Mouse (Mus musculus) cerebellum, postnatal 25 days (tissue): ENCODE results near the gene Alkbh4.
"Not testable (repeated sequence)": the region's sequence is repeated elsewhere in the genome, so short reads cannot be mapped to it uniquely, and the experiment has no call there.

Experiments
- DNase-seq, 2 experiments: peaks; one replicate each; pipeline ENCODE4 v3.0.0; 2021; ENCODE audit warnings: mixed read lengths in 2 of 2

The Alkbh4 gene

DNA sequence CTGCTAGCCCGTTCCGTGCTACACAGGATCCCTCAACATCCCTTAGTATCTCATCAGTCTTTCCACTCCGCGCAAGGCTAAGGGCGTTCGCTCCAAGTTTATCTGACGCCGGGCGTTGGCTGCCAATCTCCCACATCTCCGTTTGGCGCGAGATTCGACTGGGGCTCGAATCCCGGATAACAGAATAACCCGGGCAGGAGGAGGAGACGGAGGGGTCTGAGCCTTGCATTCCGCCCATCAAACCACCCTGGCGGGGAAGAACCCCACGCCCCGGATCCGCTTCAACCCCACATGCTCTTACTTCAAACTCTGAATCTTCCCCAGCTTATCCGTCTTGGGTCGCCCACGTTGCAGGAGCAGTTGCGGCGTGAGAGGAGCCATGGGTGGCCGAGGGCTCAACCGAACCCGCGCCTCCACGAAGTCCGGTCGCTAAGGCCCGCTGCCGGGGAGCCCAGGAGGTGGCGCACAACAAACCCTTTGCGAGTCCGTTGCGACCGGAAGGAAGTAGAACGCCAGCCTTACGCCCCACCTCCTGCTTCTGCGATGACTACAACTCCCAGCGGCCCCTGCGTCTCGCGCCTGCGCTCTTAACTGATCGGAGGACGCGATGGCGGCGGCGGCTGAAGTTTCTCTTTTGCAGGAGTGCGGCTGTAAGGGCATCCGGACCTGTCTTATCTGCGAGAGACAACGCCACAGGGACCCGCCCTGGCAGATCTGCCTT, at the start of gene Alkbh4, which contains the start of gene Lrwd1:
Gene Alkbh4, plus strand, starts transcription at position 576 of the 721 bp plus-strand sequence.
Gene Lrwd1, minus strand, starts transcription at position 504 of the 721 bp plus-strand sequence.
- peak; percentile 95 to 98 for DNase-seq

DNA sequence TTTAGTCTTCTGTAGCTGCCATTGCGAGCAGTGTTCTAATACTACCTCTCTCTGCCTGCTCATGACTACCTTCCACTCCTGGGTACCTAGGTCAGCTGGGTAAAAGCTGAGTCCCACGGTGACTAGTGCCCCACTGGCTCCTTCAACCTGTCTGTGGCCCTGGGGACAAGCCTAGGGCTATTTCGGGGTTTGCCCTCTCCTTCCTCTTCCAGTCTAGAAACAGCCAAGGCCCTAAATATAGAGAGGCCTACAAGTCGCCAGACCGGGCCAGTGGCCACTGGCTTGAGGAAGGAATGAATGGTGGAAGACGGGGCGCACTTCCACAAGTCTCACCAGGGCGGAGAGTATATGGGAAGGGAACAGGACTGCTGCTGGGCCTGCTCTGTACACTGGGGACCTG, 49.7 kb upstream of the Alkbh4 start:
- DNase-seq: no peak

DNA sequence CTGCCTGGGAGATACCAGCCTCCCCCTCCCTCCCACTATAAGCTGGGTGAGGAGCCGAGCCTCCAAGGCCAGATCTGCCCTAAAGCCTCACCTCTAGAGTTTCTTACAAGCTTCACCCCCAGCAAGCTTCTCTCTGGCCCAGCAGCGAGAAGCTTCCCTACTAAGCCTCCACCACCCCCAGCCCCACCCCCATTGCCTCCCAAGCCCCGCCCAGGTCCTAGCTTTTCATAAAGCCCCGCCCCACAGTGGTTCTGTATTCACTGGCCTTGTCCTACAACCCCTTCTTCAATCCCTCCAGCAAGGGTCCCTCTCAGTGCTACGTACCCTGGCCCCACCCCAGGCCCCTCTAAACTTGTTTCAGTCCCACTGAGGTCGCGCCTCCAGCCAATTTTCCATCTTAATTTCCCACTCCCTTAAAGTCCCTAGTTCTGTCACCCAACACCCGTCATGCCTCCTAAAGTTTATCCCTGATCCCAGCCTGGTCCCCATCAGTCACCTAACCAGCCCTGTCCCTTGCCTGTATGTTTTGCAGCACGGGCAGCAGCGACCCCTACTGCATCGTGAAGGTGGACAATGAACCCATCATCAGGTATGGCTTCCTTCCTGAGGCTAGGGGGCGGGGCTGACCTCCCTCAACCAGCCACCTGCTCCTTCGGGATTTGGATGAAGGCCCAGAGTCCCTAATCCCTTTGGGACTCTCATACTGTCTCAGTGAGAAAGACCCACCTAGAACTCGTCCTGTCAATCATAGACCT, 46.9 kb upstream of the Alkbh4 start:
- DNase-seq: peak in 1 of 2 experiments; percentile 47

DNA sequence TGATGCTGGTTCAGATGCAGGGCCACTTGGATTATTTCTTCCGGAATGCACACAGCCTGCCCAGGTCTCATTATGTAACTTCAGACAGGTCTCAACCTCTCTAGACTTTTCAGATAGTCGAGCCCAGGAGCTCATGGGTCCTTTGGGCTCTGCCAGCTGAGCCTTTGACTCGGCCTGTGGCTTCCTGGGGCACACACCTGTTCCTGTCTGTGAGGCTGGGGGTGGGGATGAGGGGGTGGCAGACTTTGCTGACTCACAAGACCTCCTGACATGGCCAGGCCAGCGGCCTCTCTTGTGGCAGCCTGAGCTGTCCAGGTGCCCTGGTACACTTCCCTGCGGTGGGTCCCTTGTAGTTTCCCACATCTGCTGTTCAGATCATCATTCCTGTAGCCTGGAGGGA, 44.0 kb upstream of the Alkbh4 start:
- no peak for DNase-seq

DNA sequence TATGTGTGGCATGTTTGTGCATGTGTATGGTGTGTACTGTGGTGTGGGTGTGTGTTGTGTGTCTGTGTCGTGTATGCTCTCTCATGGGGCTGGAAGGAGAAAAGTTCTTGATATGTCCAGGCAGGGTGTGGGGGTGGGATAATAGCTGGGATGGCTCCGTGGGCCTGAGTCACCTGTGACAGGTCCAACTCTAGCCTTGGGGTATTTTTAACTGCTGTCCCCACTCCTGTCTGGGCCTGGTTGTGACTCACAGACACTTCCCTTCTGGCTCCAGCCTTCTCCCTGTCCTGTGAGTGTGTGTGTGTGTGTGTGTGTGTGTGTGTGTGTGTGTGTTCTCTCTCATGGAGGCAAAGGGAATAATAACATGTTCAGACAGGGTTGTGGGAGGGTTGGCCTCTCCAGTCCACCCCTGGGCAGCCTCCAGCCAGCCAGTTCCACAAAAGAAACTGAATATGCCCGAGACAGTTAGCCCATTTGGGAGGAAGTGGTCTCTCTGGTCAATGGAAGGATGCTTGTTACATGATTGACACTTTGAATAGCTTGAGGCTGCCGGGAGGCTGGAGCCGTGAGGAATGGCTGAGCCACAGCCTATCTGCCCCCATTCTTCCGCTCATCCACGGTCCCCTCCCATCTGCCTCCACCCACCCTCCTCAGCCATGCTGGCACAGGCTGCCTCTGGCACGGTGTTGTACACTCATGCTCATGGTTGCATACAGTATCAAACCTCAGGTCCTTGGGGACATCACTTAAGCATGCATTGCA, 41.5 kb upstream of the Alkbh4 start:
- DNase-seq: no peak

DNA sequence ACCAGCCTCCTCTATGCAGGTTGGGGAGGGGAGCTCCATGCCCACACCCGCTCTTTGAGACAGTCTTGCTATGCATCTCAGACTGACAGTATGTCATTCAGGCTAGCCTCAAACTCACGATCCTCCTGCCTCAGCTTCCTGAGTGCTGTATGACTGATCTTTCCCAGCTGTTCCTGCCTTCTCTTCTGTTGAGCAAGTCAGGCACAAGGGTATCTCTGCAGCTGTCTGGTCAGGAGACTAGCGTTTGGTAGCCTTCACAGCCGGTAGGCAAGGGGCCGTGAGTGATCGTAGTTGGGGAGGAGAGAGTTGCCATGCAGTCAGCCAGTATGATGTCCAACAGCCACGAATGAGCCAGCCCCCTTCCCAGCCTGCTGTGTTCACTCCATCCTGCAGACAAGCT, 40.9 kb upstream of the Alkbh4 start:
- DNase-seq: no peak

DNA sequence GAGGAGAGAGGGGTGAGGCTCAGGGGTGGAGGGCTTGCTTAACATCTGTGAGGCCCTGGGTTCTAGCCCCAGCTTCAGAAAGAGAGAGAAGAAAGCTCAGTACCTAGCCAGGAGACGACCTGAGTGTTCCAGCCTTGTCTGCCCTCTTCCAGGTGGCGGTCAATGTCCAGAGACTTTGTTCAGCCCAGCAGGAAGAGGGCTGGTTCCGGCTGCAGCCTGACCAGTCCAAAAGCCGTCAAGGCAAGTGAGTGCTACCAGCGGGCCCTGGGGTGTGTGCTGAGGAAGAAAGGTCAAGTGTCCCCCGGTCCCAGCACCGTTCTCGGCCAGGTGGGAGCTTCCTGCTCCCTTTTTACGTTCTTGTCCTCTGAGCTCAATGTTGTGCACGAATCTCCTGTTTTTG, 37.4 kb upstream of the Alkbh4 start:
- DNase-seq: no peak

DNA sequence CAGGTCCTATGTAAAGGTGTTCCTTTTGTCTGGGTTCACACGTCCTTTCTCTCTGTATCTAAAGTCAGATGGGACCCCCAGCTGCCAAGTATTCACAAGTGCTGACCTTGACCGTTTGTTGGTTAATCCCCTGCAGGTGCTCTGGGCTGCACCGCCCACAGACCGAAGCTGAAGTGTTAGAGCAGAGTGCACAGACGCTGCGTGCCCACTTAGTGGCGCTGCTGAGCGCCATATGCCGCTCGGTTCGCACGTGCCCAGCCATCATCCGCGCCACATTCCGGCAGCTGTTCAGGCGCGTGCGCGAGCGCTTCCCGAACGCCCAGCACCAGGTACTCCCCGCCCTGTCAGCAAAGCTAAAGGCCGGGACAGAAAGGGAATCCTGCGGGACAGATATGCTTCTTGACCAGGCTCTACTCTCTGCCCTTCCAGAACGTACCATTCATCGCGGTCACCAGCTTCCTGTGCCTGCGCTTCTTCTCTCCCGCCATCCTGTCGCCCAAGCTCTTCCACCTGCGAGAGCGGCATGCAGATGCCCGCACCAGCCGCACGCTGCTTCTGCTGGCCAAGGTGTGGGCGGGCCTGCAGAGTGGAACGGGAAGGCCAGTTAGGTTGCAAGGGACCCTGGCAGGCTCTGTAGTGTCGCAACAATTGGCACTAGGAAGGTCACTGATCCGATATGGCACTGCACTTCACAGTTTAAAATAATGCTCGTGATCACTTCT, 33.7 kb upstream of the Alkbh4 start:
- peak; percentile 83 to 88 for DNase-seq

DNA sequence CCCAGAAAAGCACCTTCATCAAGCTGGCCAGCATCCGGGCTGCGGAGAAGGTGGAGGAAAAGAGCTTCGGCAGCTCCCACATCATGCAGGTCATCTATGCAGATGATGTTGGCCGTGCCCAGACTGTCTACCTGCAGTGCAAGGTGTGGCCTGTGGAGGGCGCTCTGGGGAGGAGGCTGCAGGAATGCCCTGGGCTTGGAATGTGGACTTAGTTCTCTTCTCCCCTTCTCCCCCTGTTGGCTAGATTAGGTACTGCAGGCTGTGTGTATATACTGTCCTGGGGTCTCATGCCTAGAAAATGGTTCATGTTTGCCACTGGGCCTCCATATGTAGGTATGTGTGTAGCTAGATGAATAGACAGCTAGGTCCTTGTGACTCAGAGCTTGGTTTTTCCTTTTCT, 31.4 kb upstream of the Alkbh4 start:
- DNase-seq: peak in 1 of 2 experiments; percentile 47

DNA sequence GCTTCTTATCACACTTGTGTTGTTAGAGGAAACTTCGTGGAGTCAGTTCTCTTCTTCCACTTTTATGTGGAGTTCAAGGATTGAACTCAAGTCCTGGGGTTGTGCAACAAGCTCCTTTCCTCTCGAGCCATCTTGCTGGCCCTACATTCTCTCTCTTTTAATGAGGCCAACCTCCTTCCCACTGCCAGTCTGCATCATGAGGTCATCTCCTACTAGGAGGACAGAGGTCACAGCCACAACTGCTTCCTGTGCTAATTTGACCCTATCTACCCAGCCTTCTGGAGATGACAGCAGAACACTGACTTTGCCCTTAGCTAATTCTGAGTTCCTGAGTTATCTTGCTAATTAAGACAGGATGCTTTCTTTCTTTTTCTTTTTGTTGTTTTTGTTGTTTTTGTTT, 27.5 kb upstream of the Alkbh4 start:
- no peak for DNase-seq

DNA sequence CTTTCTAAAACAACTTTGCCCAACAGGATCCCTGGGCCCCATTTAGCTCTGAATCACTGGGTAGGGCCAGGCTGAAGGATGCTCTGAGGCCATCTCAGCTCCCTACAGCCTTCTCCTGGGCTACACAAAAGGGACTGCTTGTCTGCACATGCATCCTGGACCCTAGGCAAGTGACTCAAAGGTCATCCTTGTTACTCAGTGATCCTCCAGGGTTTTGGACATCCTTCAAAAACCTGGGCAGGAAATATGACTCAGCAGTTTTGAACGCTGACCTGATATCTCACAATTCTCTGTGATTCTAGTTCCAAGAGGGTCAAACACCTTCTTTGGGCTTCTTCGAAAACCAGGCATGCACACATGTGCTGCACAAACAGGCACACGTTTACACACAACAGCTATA, 26.9 kb upstream of the Alkbh4 start:
- DNase-seq: no peak

DNA sequence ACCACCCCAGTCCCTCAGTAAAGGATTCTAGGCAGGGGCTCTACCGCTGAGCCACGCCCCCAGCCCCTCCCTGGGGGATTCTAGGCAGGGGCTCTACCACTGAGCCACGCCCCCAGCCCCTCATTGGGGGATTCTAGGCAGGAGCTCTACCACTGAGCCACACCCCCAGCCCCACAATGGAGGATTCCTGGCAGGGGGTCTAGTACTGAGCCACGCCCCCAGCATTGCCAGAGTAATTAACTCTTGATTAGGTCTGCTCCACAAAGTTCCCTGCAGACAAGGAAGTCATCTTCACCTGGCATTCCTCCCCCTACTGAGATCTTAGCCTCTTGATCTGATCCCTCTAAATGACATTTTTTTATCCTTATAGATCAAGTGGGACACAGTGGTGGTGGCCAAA, 22.4 kb upstream of the Alkbh4 start:
- DNase-seq: not testable (repeated sequence)

DNA sequence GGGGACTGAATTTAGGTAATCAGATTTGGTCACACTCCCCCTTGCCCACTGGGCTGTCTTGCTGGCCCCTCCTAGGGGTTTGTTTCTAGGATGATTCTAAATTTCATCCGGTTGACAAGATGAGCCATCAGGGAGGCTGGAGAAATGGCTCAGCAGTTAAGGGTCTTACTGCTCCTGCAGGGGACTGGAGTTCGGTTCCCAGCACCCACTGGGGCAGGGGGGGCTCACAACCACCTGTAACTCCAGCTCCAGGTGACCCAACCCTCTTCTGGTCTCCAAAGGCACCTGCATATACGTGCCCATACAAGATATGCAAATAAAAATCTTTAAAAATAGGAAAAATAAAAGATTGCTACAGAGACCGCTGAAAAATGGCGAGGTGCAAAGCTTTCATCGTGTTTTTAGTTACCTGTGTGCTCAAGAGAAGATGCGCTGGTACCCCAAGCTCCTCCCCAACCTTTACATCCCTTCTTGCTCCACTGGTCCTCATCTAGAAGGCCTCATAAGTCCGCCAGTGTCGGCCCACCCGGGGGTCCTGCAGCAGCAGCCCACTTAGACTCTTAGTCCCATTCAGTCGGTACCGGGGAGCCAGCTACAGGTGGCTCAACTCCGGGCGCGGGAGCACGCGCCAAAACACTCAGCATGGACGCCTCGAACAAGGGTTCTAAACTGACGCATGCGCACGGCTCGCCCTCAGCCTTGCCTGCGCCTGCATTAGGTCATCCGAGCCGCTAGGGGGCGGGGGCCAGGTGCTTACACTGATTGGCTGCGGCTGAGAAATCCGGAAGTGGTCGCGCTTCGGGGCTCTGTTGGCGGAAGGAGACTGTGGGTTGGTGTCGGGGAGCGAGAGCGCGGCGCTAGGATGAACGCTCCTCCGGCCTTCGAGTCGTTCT, 19.8 kb upstream of the Alkbh4 start, which contains the start of gene Polr2j:
Gene Polr2j, plus strand, starts transcription at position 741 of the 893 bp plus-strand sequence.
- peak; percentile 99 for DNase-seq

DNA sequence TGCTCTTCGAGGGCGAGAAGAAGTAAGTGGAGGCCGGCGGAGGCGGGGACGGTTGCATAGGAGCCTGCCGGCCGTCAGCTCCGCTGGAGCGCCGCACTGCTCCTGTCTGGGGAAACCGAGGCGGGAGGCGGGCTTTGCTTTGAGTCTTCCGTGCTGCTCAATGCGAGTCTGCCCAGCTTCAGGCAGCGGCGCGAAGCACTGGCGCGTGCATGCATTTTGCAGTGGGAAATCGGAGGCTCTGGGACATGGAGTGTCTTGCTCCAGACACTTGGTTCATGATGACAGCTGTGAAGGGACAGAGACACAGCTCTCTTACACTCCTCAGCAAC, 19.2 kb upstream of the Alkbh4 start:
- DNase-seq: no peak

DNA sequence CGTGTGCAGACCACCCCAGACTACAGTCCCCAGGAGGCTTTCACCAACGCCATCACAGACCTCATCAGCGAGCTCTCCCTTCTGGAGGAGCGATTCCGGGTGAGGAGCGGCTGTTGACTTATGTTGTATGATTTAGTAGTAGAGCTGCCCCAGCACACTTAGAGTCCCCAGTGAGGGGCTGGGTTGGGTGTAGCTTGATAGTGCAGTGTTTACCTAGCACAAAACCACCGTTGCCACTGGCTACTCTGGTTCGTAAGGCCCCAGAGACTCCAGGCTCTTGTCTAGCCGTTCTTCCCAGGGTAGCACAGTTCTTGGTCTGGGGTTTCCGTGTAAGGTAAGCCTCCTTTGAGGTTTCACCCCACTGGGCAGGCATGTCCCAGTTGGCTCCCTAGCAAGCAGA, 13.8 kb upstream of the Alkbh4 start:
- no peak for DNase-seq

DNA sequence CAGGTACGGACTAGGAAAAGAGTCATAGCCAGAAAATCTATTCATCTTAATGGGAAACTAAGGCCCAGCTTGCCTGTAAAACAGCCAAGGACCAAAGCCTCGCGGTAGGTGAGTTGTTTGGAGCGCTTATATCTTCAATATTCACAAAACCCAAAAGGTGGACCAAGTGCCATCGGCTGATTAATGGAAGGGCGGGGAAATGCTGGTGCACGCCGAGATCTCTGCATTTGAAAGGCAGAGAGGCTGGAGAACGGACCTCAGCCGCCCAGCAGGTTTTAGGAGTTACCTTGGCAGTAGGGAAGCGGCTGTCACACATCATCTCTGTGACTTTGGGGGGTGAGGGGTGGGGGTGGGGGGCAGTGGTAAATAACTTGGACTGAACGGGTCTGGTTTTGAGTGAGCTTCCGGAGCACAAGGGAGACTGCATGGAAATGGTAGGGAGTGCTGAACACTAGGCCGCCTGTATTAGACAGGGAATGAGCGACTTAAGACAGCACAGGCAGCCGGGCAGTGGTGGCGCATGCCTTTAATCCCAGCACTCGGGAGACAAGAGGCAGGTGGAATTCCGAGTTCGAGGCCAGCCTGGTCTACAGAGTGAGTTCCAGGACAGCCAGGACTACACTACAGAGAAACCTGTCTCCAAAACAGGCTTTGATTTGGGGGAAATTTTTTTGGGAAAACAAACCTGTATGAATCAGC, 495 bp downstream of the Alkbh4 start:
- DNase-seq: no peak

DNA sequence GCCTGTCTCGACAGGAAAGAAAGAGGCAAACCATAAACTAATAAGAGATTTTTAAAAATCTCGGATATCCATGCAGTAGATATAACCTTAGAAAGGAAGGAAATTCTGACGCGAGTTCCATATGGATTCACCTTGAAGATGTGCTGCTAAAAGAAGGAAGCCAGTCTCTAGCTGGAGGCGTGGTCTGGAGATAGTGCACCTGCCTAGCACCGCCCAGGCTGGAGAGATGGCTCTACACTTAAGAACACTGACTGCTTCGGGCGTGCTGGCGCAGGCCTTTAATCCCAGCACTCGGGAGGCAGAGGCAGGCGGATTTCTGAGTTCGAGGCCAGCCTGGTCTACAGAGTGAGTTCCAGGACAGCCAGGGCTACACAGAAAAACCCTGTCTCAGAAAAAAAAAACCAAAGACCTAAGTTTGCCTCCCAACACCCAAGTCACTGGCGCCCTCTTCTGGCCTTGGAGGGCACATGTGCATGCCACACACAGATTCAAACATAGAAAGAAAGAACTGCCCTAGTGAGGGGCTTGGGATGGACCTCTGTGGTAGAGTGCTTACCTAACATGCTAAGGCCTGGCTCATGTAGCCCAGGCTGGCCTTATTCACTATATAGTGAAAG, 1.8 kb downstream of the Alkbh4 start:
- DNase-seq: peak; percentile 43 to 75

DNA sequence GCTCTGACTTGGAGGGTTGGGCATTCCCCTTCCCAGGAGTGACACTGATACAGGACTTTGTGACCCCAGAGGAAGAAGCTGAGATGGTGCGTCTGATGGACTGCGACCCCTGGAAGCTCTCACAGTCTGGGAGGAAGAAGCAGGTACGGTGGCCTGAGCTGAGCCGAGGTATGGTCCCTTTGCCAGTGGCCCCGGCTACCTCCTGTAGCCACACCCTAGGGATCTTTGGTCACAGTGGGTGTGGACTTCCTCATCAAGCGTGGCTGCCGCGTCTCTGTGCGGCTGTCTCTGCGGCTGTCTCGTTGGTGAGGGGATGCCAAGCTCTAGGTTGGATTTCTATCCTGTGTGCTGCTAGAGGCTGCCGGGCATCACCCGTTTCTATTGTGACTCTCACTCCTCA, 3.4 kb downstream of the Alkbh4 start:
- DNase-seq: no peak

DNA sequence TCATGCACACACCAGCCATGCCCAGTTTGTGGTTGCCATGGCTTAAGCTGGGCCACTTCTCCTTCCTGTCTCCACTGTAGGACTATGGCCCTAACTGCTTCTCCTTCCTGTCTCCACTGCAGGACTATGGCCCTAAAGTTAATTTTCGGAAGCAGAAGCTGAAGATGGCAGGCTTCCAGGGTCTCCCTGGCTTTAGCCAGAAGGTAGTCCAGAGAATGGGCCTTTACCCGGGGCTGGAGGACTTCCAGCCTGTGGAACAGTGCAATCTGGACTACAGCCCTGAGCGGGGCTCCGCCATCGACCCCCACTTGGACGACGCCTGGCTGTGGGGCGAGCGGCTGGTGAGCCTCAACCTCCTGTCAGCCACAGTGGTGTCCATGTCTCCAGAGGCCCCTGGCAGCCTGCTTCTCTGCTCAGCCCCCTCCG, 4.1 kb downstream of the Alkbh4 start:
- DNase-seq: peak; percentile 51 to 65

DNA sequence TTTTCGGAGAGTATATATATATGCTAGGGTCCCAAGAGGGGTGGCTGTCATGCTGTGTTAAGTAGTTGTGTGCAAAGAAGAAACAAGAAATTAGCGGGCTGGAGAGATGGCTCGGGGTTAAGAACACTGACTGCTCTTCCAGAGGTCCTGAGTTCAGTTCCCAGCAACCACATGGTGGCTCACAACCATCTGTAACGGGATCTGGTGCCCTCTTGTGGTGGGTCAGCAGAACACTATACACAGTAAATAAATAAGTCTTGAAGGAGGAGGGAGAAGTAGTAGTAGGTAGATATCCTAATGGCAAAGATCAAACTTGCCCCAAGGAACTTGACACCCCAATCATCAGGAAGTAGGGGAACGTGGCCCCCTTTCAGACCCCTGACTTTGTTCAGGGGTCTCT, 6.8 kb downstream of the Alkbh4 start:
- DNase-seq: no peak
